Mouse (Mus musculus): Measurements from ENCODE around the gene Col23a1.
"Not testable (repeated sequence)": the region's sequence is repeated elsewhere in the genome, so short reads cannot be mapped to it uniquely, and the experiment has no call there.

Gene Col23a1

GRCm38 (mm10) chr11:51591168-51591567 is 301.4 kb downstream of the Col23a1 start:
- no peak for DNase-seq (ENCODE audit: low spot score)

- no peak for DNase-seq (ENCODE audit: low spot score)
Measured at GRCm38 (mm10) chr11:51591915-51592314, 302.2 kb downstream of the Col23a1 start.

GRCm38 (mm10) chr11:51593368-51593767 is 303.6 kb downstream of the Col23a1 start:
- no peak for DNase-seq (ENCODE audit: low spot score)

- DNase-seq (ENCODE audit: low spot score), result no peak
Measured at GRCm38 (mm10) chr11:51593849-51594248, 304.1 kb downstream of the Col23a1 start.

GRCm38 (mm10) chr11:51594715-51595350 is 305.1 kb downstream of the Col23a1 start:
- DNase-seq (ENCODE audit: low spot score), result no peak

GRCm38 (mm10) chr11:51595459-51596083 is 305.9 kb downstream of the Col23a1 start:
- no peak for DNase-seq (ENCODE audit: low spot score)

- no peak for DNase-seq (ENCODE audit: low spot score)
Measured at GRCm38 (mm10) chr11:51597553-51597952, 307.8 kb downstream of the Col23a1 start.

GRCm38 (mm10) chr11:51602253-51602652 is 312.5 kb downstream of the Col23a1 start:
- no peak for DNase-seq (ENCODE audit: low spot score)

- DNase-seq (ENCODE audit: low spot score), result peak; percentile 91
Measured at GRCm38 (mm10) chr11:51605602-51606446, 316.1 kb downstream of the Col23a1 start.

GRCm38 (mm10) chr11:51606447-51607095 is 316.9 kb downstream of the Col23a1 start, which contains the start of gene Hnrnpab:
Hnrnpab (minus strand) TSS chr11:51606847.
- peak; percentile 95 for DNase-seq (ENCODE audit: low spot score)

GRCm38 (mm10) chr11:51607096-51607738 is 317.5 kb downstream of the Col23a1 start:
- DNase-seq (ENCODE audit: low spot score), result no peak

- no peak for DNase-seq (ENCODE audit: low spot score)
Measured at GRCm38 (mm10) chr11:51609266-51609909, 319.7 kb downstream of the Col23a1 start.

- not testable (repeated sequence) for DNase-seq (ENCODE audit: low spot score)
Measured at GRCm38 (mm10) chr11:51609940-51610339, 320.2 kb downstream of the Col23a1 start.

GRCm38 (mm10) chr11:51614256-51614655 is 324.5 kb downstream of the Col23a1 start:
- DNase-seq (ENCODE audit: low spot score), result no peak

GRCm38 (mm10) chr11:51615129-51615528 is 325.4 kb downstream of the Col23a1 start:
- no peak for DNase-seq (ENCODE audit: low spot score)

GRCm38 (mm10) chr11:51615601-51616000 is 325.9 kb downstream of the Col23a1 start:
- peak; percentile 75 for DNase-seq (ENCODE audit: low spot score)

GRCm38 (mm10) chr11:51616113-51616512 is 326.4 kb downstream of the Col23a1 start:
- not testable (repeated sequence) for DNase-seq (ENCODE audit: low spot score)

GRCm38 (mm10) chr11:51617693-51618092 is 328.0 kb downstream of the Col23a1 start:
- peak; percentile 75 for DNase-seq (ENCODE audit: low spot score)

- no peak for DNase-seq (ENCODE audit: low spot score)
Measured at GRCm38 (mm10) chr11:51618894-51619408, 329.2 kb downstream of the Col23a1 start.

GRCm38 (mm10) chr11:51619409-51620060 is 329.8 kb downstream of the Col23a1 start, which contains the start of gene Nhp2:
Nhp2 (plus strand) TSS chr11:51619735.
- DNase-seq (ENCODE audit: low spot score), result peak; percentile 99
